8 mouse cellular contexts compared by ENCODE assay signal in the genomic region with DNA sequence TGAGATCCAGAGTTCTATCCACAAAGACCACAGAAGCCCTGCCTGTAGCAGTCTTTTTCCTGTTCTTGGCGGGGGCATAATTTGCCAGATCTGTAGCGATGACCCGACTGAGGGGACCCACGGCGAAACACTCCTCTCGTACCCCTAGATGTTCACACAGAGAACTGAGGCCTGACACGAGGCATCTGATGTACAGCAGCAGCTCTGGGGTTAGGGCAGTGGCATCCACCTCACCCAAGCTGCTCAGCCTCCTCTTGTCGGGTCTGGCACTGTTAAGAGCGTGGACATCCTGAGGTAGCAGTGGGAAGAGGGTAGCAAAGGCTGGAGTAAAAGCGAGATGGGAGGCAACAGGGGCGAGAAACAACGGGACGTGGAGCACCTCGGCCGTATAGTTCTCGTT. TPM values are rescaled to one million over a fixed set of nuclear protein-coding genes. Genes with fewer than 3 reads are reported as not detected.
A peak's percentile ranks its signal among the peaks of the same experiment; 100 is the strongest.
DNase-seq lines count a peak whose midpoint lies in the region; ATAC-seq and TF ChIP-seq lines count a peak whose summit lies in the region.

No protein-coding gene starts in this region.

- 13% methylated on average over 16 of the region's 16 CpGs for WGBS in kidney, adult 2 months
- 22% methylated on average over 16 of the region's 16 CpGs for WGBS in hindbrain, embryonic 12.5 days
- WGBS in midbrain, embryonic 13.5 days = 28% methylated on average over 16 of the region's 16 CpGs

- no peaks in the 10 kb centered on the region for H3K9me3 ChIP-seq in hindbrain, embryonic 12.5 days (replicated peaks)
- H3K9me3 ChIP-seq in midbrain, embryonic 13.5 days = no peaks in the 10 kb centered on the region

- no peak for ATAC-seq in hindbrain, embryonic 12.5 days (ENCODE audit: low FRiP score)
- ATAC-seq in midbrain, embryonic 13.5 days = no peak

- no peaks in the 10 kb centered on the region for H3K36me3 ChIP-seq in kidney, adult 2 months (ENCODE audit: control insufficient read depth, insufficient read depth, low read length)
- no peaks in the 10 kb centered on the region for H3K36me3 ChIP-seq in hindbrain, embryonic 12.5 days
- H3K36me3 ChIP-seq in midbrain, embryonic 13.5 days = no peaks in the 10 kb centered on the region

- DNase-seq in kidney, adult 2 months = no peak
- no peak for DNase-seq in kidney, postnatal 4 days
- DNase-seq in MEL-GATA-1-ER (ENCODE audit: extremely low read depth, low read depth) = peak; percentile 11
- no peak for DNase-seq in right cerebral cortex, adult 18-20 months
- DNase-seq in gastrocnemius, postnatal 25 days = no peak
- DNase-seq in natural killer cell, adult 2 months (ENCODE audit: low spot score in 2 of 2) = no peak

- peak overlapping the region; percentile 94 for H3K4me2 ChIP-seq in hindbrain, embryonic 12.5 days (replicated peaks)
- peak overlapping the region; percentile 100 for H3K4me2 ChIP-seq in midbrain, embryonic 13.5 days (replicated peaks)

- H3K4me1 ChIP-seq in kidney, adult 2 months (ENCODE audit: control insufficient read depth, insufficient read depth, low read length) = peaks cover 13% of the 10 kb centered on the region
- H3K4me1 ChIP-seq in hindbrain, embryonic 12.5 days = peaks cover 26% of the 10 kb centered on the region
- H3K4me1 ChIP-seq in midbrain, embryonic 13.5 days (replicated peaks) = peaks cover 35% of the 10 kb centered on the region

- no peak overlapping the region for H3K27ac ChIP-seq in kidney, adult 2 months (ENCODE audit: insufficient read depth, low read depth, low read length)
- no peak overlapping the region for H3K27ac ChIP-seq in hindbrain, embryonic 12.5 days
- no peak overlapping the region for H3K27ac ChIP-seq in midbrain, embryonic 13.5 days

- peak overlapping the region; percentile 88 for H3K4me3 ChIP-seq in kidney, adult 2 months (ENCODE audit: insufficient read depth, low read depth, low read length)
- H3K4me3 ChIP-seq in hindbrain, embryonic 12.5 days = peak overlapping the region; percentile 72
- peak overlapping the region; percentile 92 for H3K4me3 ChIP-seq in midbrain, embryonic 13.5 days (replicated peaks)

- no peak for TF ChIP-seq POLR2A in kidney, adult 2 months (IDR thresholded peaks at IDR 0.05; ENCODE audit: low read depth, low read length)

- TF ChIP-seq CTCF in kidney, adult 2 months (conservative IDR thresholded peaks at IDR 0.05; ENCODE audit: insufficient read depth, insufficient read length, low read depth, low read length) = no peak

- peak overlapping the region; percentile 64 for H3K9ac ChIP-seq in hindbrain, embryonic 12.5 days
- peak overlapping the region; percentile 78 for H3K9ac ChIP-seq in midbrain, embryonic 13.5 days (replicated peaks)

- H3K27me3 ChIP-seq in kidney, adult 2 months (replicated peaks; ENCODE audit: control insufficient read depth, insufficient read depth, low read length) = no peaks in the 10 kb centered on the region
- no peaks in the 10 kb centered on the region for H3K27me3 ChIP-seq in hindbrain, embryonic 12.5 days
- no peaks in the 10 kb centered on the region for H3K27me3 ChIP-seq in midbrain, embryonic 13.5 days

RNA-seq across cellular contexts. Expression of a gene that starts 0.8 kb away (rescaled TPM):
- polyA plus RNA-seq in kidney, adult 2 months (2012; rRNA removed) = 16.1 and 16.6 TPM in 2 replicates
- polyA plus RNA-seq in hindbrain, embryonic 12.5 days (2016; fragmentation: Nextera tagmentation; extraction: Ambion mirVana) = 17.1 and 18.6 TPM in 2 replicates
- polyA plus RNA-seq in midbrain, embryonic 13.5 days (2015; fragmentation: Nextera tagmentation; extraction: Ambion mirVana) = 19.5 and 21.7 TPM in 2 replicates
- total RNA-seq in gastrocnemius, postnatal 25 days (2021) = 10 to 100 TPM in 1 of 2 experiments, 1 to 10 TPM in 1; 9.5 to 11.7 TPM

RNA-seq across cellular contexts. Expression of a gene that starts 4.5 kb away (rescaled TPM):
- 19.4 and 21.6 TPM in 2 replicates for polyA plus RNA-seq in kidney, adult 2 months (2012; rRNA removed)
- 110 and 115 TPM in 2 replicates for polyA plus RNA-seq in hindbrain, embryonic 12.5 days (2016; fragmentation: Nextera tagmentation; extraction: Ambion mirVana)
- 85.1 and 88.1 TPM in 2 replicates for polyA plus RNA-seq in midbrain, embryonic 13.5 days (2015; fragmentation: Nextera tagmentation; extraction: Ambion mirVana)
- 10 to 100 TPM; 16.8 to 17.6 TPM for total RNA-seq in gastrocnemius, postnatal 25 days (2021)
